Mouse (Mus musculus): ENCODE measurements at regions not wholly inside any gene's neighbourhood (a gene's known extent, or its start where the extent isn't known, plus 50 kb on each side); places are given as distances from the start of the nearest gene placed in this dataset.
"Not testable (repeated sequence)": the region's sequence is repeated elsewhere in the genome, so short reads cannot be mapped to it uniquely, and the experiment has no call there.

DNA sequence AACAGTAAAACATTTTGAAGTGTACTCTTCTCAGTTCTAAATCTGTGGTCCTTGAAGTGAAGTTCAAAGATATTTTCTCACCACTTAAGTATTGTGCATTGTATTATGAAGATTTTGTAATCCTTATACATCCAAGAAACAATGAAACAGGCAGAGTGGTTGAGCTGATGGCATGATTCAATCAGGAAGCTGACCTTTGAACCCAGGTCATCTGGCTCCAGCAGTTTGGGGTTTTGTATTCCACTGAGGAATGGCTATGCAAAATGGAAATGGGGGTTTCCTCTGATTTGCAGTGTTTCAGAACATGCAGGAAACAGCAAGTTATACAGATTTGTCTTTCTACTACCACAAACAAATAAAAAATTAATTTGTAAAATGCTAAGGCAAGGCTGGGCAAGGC is 836.2 kb upstream of the Sox9 start:
- no peak for DNase-seq (ENCODE audit: extremely low spot score, low read depth, low spot score)

DNA sequence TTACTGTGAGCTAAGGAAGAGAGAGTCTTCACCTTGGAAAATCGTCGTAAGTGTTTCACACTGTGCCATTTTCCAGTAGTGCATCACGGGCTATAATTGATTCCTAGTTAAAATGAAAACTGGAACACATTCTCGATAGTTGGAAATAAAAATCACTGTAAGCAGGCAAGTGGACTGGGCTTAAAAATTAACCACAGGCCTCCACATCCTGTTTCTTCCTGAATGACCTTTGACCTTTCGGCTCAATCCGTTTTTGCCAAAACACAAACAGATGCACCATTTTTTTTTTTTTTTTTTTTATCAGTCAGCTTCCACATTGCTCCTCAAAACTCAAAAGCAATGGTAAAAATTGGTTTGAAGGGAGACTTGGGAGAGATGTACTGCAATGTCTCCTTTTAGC is 834.4 kb upstream of the Sox9 start:
- no peak for DNase-seq (ENCODE audit: extremely low spot score, low read depth, low spot score)

DNA sequence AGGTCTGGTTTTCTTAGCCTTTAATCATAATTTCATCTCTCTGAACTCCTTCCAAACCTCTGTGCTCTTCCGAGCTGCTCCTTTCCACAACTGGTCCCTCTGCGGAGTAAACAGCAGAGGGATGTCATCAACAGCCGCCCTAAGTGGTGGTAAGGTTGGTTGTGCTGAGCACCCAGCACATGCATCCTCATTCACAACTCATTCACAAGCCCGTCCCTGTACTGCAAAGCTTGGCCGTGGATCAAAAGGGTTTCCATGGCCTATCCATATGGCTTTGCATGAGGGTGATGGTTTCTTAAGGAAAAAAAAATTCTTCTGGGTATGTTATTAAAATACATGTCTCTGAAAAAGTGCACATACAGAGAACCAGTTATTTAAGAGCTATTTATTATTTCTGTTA is 828.6 kb upstream of the Sox9 start:
- no peak for DNase-seq (ENCODE audit: extremely low spot score, low read depth, low spot score)

DNA sequence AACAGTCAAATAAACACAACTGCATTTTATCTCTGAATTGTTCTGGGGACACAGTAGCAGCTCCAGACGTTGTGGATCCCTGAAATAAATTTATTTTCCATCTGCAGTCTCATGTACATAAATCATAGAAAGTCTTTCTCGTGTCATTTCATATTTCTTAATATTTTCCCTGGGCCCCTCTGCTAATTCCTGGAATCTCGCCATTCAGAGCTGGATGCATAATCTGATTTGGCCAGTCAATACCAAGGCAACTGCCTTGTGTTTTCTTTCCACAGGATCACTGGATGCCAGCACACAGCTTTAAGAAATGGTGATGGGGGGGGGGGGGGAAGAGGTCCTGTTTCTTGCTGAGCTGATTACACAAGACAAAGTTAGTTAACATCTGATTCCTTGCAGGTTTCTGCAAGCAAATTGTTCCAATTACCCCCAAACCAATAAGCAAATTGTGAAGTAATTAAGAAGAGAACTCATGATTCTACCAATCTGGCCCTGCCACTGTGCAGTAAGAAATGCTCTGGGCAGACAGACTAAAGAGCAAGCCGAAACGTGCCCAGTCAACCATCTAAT is 824.2 kb upstream of the Sox9 start:
- no peak for DNase-seq (ENCODE audit: extremely low spot score, low read depth, low spot score)

DNA sequence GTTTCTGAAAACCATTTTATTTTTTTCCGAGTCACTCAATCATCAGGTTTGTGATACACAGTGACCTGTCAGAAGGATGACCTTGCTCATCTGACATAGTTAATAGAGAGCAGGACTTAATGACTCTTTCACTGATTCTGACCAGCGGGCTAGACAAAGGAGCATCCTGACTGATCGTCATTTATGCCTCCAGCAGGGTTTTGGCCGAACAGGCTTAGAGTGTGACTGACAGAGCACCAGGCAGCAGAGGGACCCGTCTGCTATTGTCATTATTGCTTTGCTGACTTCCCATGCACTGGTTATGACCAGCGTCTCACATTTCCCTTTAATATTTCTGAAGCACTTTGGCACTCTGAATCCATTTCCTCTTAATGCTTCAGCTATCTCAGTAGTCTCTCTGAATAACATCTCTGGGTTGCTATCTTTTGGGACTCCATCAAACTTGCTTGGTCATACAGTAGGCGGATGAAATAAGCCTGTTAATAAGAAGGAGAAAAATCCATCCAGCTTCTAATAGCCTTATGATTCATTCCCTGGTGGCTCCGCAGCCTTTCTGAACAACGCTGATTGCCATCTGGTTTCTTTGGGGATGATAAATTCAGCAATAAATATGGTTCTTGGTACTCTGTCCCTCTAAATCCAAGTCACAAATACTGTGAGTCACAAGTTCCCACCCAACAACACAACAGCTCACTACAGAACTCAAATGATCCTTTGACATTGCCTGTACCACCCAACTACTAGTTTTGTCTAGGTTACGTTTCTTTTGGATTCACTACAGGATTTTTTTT is 820.8 kb upstream of the Sox9 start:
- DNase-seq (ENCODE audit: extremely low spot score, low read depth, low spot score): no peak

DNA sequence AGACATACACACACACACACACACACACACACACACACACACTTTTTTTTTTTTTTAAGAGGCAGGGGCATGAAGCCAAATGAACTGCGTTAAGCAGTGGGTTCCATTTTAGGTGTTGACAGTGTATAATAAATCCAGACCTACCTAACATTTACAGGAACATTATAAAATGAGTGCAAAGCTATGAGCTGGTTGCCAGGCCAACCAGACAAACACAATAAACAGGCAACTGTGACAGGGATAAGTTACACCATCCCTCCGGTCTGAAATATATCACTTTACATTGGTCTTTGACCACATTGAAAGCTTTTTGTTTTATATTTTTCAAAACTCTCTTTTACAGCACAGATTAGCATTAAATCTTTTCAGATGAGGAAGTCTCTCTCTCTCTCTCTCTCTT is 820.2 kb upstream of the Sox9 start:
- peak; percentile 67 for DNase-seq (ENCODE audit: extremely low spot score, low read depth, low spot score)

DNA sequence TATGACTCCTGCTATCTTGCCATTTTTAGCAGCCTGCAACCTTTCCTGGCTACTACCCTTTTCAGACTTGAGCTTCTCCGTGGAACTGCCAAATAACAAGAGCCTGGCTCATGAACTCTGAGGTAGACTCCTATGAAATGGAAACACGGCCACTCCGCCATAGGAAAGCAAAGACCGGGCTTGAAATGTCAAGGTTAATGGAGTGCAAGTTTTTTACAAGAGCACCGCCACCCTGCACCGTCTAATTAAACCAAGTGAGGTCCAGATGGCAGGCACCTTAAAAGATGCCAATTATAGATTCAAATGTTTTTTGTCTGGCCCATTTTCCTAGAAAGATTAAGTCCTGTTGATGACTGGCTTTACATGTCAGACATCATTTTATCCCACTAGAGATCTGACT is 818.0 kb upstream of the Sox9 start:
- no peak for DNase-seq (ENCODE audit: extremely low spot score, low read depth, low spot score)

DNA sequence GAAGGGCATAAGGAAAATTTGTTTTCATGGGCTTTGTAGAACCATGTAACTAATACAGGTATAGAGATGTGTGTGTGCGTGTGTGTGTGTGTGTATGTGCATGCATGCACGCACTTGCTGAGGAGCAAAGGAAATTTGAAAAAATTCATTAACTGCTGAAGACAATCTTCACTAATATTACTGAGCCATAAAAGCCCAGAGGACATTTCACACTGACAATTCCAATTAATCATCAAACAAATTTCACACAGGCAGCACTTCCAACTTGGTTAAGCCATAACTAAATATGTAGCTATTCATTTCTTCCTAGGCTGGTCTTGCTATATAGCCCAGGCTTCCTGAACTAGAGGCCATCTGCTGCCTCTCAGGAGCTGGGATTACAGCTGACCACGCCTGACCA is 815.6 kb upstream of the Sox9 start:
- no peak for DNase-seq (ENCODE audit: extremely low spot score, low read depth, low spot score)

DNA sequence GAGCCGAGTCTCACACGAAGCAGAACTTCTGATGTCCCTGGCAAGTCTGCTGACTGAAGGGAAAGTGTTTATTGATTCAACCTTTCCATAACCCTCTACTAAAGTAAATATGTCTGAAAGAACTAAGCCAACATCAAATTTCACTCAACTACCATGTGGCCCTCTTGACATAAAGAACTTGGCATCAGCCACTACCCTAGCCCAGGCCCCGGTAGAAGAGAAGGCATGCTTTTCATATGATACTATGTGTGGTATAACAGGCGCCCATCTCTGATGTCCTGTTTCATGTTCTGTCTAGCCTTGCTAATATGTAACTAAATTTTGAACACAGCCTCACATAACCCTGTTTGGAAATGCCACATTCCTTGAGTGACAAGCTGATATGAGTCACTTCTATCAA is 811.0 kb upstream of the Sox9 start:
- no peak for DNase-seq (ENCODE audit: extremely low spot score, low read depth, low spot score)

DNA sequence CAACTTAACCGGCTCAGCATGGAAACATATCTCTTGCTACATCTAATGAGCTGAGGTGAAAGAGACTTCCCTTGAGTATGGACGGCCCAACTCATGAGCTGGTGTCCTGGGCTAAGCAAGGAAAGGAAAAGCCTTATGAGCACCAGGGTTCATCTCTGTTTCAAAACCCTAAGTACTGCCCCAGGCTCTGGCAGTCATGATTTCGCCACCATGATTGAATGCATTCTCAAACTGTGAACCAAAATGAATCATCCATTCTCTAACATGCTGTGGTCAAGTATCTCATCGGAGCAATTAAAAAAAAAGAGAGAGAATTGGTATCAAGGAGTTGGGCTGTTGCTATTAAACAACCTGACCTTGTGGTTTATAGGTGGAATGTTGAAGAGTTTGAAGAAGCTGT is 803.4 kb upstream of the Sox9 start:
- DNase-seq (ENCODE audit: extremely low spot score, low read depth, low spot score): no peak

DNA sequence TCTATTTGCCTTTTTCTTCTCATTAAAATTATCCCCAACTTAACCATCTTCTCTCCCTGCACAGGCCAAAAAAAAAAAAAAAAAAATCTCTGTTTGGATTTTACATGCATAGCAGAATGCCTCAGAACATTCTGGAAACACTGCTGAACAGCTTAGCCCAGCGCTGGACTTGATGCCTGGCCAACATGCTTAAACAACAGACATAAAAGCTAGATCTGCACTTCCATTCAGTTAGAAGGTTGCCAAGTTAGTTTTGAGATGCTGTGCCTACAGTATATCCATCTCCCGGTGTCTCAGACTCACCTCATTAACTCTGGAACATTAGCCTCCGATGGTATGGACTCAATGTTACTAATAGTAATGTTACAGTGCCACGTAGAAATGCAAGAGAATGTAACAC is 785.6 kb upstream of the Sox9 start:
- DNase-seq (ENCODE audit: extremely low spot score, low read depth, low spot score): no peak

DNA sequence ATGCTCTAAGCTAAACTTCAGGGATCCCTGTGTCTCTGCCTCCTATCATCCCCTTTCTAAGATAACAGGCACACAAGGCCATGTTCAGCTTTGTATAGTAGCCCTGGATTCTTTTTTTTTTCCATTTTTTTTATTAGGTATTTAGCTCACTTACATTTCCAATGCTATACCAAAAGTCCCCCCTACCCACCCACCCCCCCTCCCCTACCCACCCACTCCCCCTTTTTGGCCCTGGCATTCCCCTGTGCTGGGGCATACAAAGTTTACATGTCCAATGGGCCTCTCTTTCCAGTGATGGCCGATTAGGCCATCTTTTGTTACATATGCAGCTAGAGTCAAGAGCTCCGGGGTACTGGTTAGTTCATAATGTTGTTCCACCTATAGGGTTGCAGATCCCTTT is 771.2 kb upstream of the Sox9 start:
- not testable (repeated sequence) for DNase-seq (ENCODE audit: extremely low spot score, low read depth, low spot score)

DNA sequence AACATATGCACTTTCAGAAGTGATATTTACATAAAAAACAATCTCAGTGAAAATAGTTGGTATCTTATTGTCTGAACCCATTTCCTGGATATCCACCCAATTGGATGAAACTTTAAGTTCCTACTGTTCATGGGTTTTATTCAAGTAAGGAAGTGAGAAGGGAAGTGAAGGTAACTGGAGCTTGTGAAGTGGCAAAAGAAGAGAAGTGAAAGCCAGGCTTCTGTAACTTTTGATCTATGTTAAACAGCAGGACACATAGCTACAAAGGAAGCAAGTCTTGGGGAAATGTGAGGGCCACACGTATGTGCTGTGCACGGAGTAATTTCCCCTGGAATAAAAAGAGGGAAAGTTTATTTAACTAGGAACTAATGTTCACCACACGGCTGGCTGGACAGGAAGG is 764.1 kb upstream of the Sox9 start:
- DNase-seq (ENCODE audit: extremely low spot score, low read depth, low spot score): no peak

DNA sequence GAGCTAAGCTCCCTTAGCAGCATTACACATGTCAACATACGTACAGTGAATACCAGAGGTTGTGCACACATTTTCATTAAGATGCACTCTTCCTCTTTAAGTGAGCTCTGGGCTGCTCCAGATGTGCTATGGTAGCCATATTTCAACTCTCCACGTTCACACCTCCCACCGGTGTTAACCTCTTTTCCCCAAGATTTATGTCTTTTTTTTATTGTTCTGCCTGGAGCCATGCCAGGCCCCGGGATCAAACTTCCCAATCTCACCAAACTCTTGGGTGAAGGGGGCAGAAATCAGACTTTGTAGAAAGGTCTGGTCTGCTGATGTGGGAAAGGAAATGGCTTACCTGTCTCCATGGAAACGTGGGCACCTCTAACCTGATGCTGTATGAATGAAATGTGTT is 754.0 kb upstream of the Sox9 start:
- DNase-seq (ENCODE audit: extremely low spot score, low read depth, low spot score): peak; percentile 22

DNA sequence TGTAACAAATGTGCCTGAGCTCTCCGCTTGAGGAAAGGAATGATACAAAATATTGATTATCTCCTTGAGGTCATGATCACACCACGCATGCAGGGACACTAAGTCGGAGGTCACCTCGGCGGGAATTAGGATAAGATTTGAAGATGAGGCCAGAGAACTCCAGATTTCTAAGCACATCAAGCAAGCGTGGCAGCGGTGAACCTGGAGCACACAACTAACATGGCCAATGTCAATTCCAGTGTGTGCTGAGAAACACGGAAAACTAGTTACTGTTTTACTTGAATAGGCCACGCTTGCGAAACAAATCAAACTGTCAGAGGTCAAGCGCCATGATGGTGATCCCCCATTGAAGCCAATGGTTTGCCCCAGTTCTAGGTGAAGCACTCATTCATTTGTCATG is 743.3 kb upstream of the Sox9 start:
- no peak for DNase-seq (ENCODE audit: extremely low spot score, low read depth, low spot score)

DNA sequence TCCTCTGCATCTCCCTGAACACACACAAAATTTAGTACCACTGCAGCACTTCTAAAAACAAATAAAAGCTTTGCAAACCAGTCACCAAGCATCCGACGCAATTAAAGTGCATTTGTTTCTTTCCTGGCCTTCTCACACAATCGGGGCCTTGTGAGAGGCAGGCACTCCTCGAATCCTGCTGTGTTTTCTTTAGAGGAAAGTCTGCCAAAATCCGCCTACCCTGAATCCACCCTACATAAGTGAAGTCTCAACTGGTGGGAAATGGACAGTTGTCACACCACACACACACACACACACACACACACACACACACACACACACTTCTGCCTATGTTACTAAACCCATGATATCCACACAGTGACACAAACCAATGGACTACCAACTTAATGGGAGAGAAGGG is 737.6 kb upstream of the Sox9 start:
- no peak for DNase-seq (ENCODE audit: extremely low spot score, low read depth, low spot score)

DNA sequence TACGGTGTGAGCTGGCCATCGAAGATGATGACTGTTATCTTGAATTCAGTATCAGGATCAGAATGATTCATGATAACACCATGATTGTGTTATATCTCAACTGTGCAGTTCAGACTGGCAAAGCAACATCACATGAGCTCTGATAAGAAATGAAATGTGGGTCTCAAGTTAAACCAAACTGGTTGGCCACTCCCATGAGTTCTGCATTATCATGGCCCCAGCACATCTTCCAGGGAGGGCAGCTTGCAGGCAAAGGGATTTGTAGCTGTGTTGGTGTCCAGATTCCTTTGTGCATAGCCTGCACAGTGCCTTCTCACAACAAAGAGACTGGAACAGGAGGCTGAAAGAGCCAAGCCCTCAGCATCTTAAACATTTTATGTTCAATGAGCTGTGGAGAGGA is 736.7 kb upstream of the Sox9 start:
- DNase-seq (ENCODE audit: extremely low spot score, low read depth, low spot score): no peak

DNA sequence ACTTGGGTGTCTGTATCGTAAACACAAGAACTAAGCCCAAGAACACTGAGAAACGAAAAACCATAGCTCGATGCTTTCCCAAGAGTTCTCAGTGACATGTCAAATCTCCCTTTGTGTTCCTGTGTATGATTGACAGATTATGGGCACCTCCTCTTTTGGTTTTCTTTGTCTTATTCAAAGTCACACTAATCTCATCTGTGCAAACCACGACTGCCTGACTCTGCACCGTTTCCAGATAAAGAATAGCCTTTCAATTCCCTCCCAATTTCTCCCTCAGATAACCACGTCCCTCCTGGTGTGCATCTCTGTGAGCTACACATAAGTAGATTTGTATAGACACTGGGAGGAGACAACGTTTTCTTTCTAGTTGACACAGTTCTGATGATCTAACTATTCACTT is 731.7 kb upstream of the Sox9 start:
- DNase-seq (ENCODE audit: extremely low spot score, low read depth, low spot score): no peak

DNA sequence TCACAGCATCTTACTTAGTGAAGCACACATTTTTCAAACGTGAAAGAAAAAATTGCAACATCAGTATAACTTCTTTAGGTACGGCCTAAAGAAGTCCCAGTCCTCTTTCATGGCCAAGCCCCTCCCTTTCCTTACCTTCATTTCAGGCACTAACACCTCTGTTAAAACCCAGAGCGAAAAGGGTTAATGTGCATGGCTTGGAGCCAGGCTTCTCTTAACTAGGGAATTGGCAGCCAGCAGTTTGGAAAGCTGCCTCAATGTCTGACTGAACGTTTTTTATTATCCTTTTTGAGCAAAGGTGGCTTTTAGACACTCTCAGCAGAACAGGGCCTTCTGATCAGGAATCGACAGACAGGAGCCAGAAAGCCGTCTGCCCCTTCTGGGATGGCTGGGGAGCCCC is 726.4 kb upstream of the Sox9 start:
- no peak for DNase-seq (ENCODE audit: extremely low spot score, low read depth, low spot score)

DNA sequence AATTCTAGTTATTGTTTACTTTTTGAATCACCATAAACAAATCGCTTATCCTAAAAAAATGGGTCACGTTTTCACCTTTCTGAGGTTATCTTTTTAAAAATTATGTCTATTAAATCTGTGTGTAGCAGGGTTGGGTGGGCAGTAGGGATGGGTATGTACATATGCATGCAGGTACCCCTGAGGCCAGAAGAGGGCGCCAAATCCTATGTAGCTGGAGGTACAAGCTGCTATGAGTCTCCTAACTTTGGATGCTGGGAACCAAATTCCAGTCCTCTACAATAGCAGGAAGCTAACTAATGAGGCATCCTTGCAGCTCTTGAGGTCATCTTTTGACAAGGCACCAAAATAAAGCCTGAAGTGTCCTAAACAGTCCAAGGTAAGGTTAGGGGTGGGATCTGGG is 714.8 kb upstream of the Sox9 start:
- no peak for DNase-seq (ENCODE audit: extremely low spot score, low read depth, low spot score)

DNA sequence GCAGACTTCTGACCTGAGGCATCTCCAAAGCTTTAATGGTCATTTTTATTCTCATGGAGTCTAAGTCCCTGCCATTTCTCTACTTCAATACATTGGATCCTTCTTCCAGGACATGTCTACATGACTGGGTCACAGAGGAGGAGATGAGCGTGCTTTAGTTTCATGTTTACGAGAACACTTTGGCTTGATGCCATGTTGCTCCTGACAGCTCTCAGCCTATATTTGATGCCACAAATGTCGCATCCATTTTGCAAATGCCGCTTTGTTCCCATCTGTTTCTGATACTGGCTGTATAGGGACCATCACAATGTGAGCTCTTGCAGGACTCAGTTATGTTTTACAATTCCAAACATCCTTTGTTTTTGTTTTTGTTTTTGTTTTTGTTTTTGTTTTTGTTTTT is 713.2 kb upstream of the Sox9 start:
- DNase-seq (ENCODE audit: extremely low spot score, low read depth, low spot score): no peak

DNA sequence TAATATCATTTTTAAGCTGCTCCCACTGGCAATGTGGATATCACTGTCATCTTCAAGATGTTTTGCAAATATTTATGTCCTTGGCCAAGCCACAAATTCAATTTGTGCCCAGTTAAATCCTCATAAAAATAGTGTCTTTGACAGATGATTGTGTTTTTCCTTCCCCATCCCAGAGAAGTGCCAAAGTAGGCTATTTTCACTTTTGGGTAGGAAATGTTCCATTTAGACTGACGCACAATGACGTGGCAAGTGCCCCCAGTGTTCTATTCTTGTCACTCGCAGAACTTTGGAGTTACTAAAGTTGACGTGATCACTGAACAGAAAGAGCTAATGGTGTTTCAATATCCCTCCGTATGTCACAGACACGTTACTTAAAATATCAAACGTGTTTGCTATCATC is 710.5 kb upstream of the Sox9 start:
- DNase-seq (ENCODE audit: extremely low spot score, low read depth, low spot score): no peak

DNA sequence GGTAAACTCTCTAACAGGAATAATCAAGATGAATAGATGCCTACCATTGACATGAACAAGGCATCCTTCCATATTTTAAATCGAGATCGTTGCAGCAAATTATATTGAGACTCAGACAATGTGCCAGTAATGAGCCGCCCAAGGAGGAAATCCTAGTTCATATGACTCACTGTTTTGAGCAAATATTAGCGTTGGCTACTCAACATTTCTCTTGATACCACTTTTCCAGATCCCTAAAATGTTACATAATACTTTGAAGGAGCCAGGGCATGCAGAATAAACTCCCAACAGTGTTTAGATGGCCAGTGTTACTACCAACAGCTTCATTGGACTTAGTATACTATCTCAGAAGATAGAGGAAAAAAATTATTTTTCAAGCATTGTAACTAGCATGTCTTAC is 700.6 kb upstream of the Sox9 start:
- DNase-seq (ENCODE audit: extremely low spot score, low read depth, low spot score): no peak

Measured in hindlimb bud, embryonic 11.5 days (tissue).